Mouse (Mus musculus) lung, adult 2 months (tissue): Measurements from ENCODE around the gene Kti12. TPM values are rescaled to one million over a fixed set of nuclear protein-coding genes. Genes with fewer than 3 reads are reported as not detected.
A peak's percentile ranks its signal among the peaks of the same experiment; 100 is the strongest.

ENCODE experiments used
- DNase-seq: peaks from one replicate; pipeline ENCODE4 v3.0.0; 2022
- H3K4me1 ChIP-seq: fragments of 200-500 bp; 2 replicates; pipeline ENCODE4 v1.6.1; 2011; ENCODE audit warnings: low read length; ENCODE audit not compliant: control insufficient read depth, insufficient read depth
- H3K4me3 ChIP-seq: fragments of 200-500 bp; replicated peaks from 2 replicates; pipeline ENCODE3; 2011; ENCODE audit warnings: low read depth, mild to moderate bottlenecking, control low read depth, low read length; ENCODE audit errors: extremely low read depth
- CTCF ChIP-seq: fragments of 200-500 bp; IDR thresholded peaks from 2 replicates; pipeline ENCODE4 v1.5.1; 2011; ENCODE audit warnings: mild to moderate bottlenecking, low read length, control low read depth; ENCODE audit not compliant: insufficient read depth
- POLR2A ChIP-seq: fragments of 200-500 bp; IDR thresholded peaks from 2 replicates; pipeline ENCODE4 v1.6.1; 2011; ENCODE audit warnings: low read depth, mild to moderate bottlenecking, control low read depth, low read length, borderline replicate concordance; ENCODE audit errors: extremely low read depth
- WGBS: fragments of 180-500 bp; shearing (Covaris S2); methylation state at CpG from one replicate; pipeline ENCODE4 v1.1.7; 2018; 5-methylcytosine and 5-hydroxymethylcytosine counted together
- polyA plus RNA-seq: library from polyadenylated mRNA; depleted of rRNA; stranded (reverse); fragments of >200 nt; gene quantifications from 2 replicates; pipeline ENCODE4 v1.2.3, GENCODE M21; 2012; rRNA removed

The Kti12 gene
- polyA plus RNA-seq, 1 experiment, result 26.0 TPM

GRCm38 (mm10) chr4:108848505-108848848, 892 bp downstream of the Kti12 start, which contains the start of gene A730015C16Rik:
Gene A730015C16Rik, minus strand, starts transcription at chr4:108848619.
- peak within 1 kb of the TSS; percentile 91 for H3K4me3 ChIP-seq
- TF ChIP-seq POLR2A (no peak), CTCF (no peak)
- peaks cover 8% of the 10 kb centered on the region for H3K4me1 ChIP-seq
- DNase-seq, result peak; percentile 19
- 3% methylated on average over 20 of the region's 20 CpGs for WGBS

GRCm38 (mm10) chr4:108866806-108867205, 19.2 kb downstream of the Kti12 start:
- 82% methylated on average over 7 of the region's 7 CpGs for WGBS
- Histone ChIP-seq H3K4me3 (no peak overlapping the region), H3K4me1 (no peaks in the 10 kb centered on the region)
- DNase-seq, result no peak
- TF ChIP-seq CTCF (no peak), POLR2A (no peak)

- WGBS, result 39% methylated on average over 10 of the region's 10 CpGs
- Histone ChIP-seq H3K4me1 (no peaks in the 10 kb centered on the region), H3K4me3 (no peak overlapping the region)
- TF ChIP-seq CTCF (peak; percentile 80), POLR2A (no peak)
- DNase-seq, result peak; percentile 55
Observed at GRCm38 (mm10) chr4:108869730-108870374, 22.3 kb downstream of the Kti12 start.

GRCm38 (mm10) chr4:108873746-108874145, 26.2 kb downstream of the Kti12 start:
- TF ChIP-seq CTCF (no peak), POLR2A (no peak)
- 94% methylated on average over 5 of the region's 5 CpGs for WGBS
- DNase-seq, result no peak

GRCm38 (mm10) chr4:108877901-108878300, 30.3 kb downstream of the Kti12 start:
- H3K4me3 ChIP-seq, result no peak overlapping the region
- TF ChIP-seq POLR2A, result no peak
- TF ChIP-seq CTCF, result no peak
- 78% methylated on average over 6 of the region's 6 CpGs for WGBS
- no peak for DNase-seq
- H3K4me1 ChIP-seq, result peaks cover 3% of the 10 kb centered on the region; the same call in 1 of the 2 replicates

More at GRCm38 (mm10) chr4:108873746-108874145, 26.2 kb downstream of the Kti12 start:
- no peaks in the 10 kb centered on the region for H3K4me1 ChIP-seq
- no peak overlapping the region for H3K4me3 ChIP-seq

- peak within 1 kb of the TSS; percentile 50 for H3K4me3 ChIP-seq
- 1% methylated on average over 46 of the region's 46 CpGs for WGBS
- TF ChIP-seq CTCF, result no peak
- TF ChIP-seq POLR2A, result no peak
- peak; percentile 54 for DNase-seq
- peaks cover 3% of the 10 kb centered on the region; the same call in 1 of the 2 replicates for H3K4me1 ChIP-seq
Observed at GRCm38 (mm10) chr4:108878963-108879822, 31.6 kb downstream of the Kti12 start, which contains the start of gene Rab3b. Gene Rab3b, plus strand, starts transcription at chr4:108879063.

- Histone ChIP-seq H3K4me3 (no peak overlapping the region), H3K4me1 (peaks cover 3% of the 10 kb centered on the region; the same call in 1 of the 2 replicates)
- DNase-seq, result no peak
- TF ChIP-seq CTCF, result no peak
- TF ChIP-seq POLR2A, result no peak
- WGBS, result 64% methylated on average over 13 of the region's 13 CpGs
Observed at GRCm38 (mm10) chr4:108883815-108884214, 36.2 kb downstream of the Kti12 start.

- no peak for DNase-seq
- no peak for TF ChIP-seq CTCF
Observed at GRCm38 (mm10) chr4:108887456-108887855, 39.9 kb downstream of the Kti12 start.

GRCm38 (mm10) chr4:108890876-108891275, 43.3 kb downstream of the Kti12 start:
- TF ChIP-seq POLR2A, result no peak
- TF ChIP-seq CTCF, result no peak
- Histone ChIP-seq H3K4me1 (no peaks in the 10 kb centered on the region), H3K4me3 (no peak overlapping the region)
- WGBS, result 86% methylated on average over 6 of the region's 6 CpGs
- DNase-seq, result no peak

More at GRCm38 (mm10) chr4:108887456-108887855, 39.9 kb downstream of the Kti12 start:
- Histone ChIP-seq H3K4me3 (no peak overlapping the region), H3K4me1 (no peaks in the 10 kb centered on the region)
- 71% methylated on average over 4 of the region's 4 CpGs for WGBS

Other genes starting within 250 kb of the Kti12 start
- gene Cc2d1b, start 227.8 kb upstream of the Kti12 start, polyA plus RNA-seq, result 27.5 and 31.8 TPM in 2 replicates
- 0.09 and 0.14 TPM in 2 replicates for gene 3110021N24Rik, start 128.1 kb upstream of the Kti12 start, polyA plus RNA-seq
- 4.8 and 7.0 TPM in 2 replicates for gene Zfyve9, start 67.0 kb upstream of the Kti12 start, polyA plus RNA-seq
- gene Btf3l4, start 14.2 kb upstream of the Kti12 start, polyA plus RNA-seq, result 10.1 and 12.8 TPM in 2 replicates
- gene Txndc12, start 13.2 kb upstream of the Kti12 start, polyA plus RNA-seq, result 15.0 and 22.2 TPM in 2 replicates
- 0.21 and 0.49 TPM in 2 replicates for gene A730015C16Rik, start 834 bp downstream of the Kti12 start, polyA plus RNA-seq
- gene Rab3b, start 31.3 kb downstream of the Kti12 start, polyA plus RNA-seq, result 1.9 and 2.3 TPM in 2 replicates
- gene Nrd1, start 152.9 kb downstream of the Kti12 start, polyA plus RNA-seq, result 20.9 and 40.4 TPM in 2 replicates